Mouse (Mus musculus) MEL-GATA-1-ER (cell line): ENCODE results near the gene Daam2.

Experiments used
- DNase-seq: peaks from one replicate; pipeline ENCODE4 v3.0.0-alpha.2; 2012; ENCODE audit warnings: low read depth; ENCODE audit errors: extremely low read depth

Gene Daam2

DNA sequence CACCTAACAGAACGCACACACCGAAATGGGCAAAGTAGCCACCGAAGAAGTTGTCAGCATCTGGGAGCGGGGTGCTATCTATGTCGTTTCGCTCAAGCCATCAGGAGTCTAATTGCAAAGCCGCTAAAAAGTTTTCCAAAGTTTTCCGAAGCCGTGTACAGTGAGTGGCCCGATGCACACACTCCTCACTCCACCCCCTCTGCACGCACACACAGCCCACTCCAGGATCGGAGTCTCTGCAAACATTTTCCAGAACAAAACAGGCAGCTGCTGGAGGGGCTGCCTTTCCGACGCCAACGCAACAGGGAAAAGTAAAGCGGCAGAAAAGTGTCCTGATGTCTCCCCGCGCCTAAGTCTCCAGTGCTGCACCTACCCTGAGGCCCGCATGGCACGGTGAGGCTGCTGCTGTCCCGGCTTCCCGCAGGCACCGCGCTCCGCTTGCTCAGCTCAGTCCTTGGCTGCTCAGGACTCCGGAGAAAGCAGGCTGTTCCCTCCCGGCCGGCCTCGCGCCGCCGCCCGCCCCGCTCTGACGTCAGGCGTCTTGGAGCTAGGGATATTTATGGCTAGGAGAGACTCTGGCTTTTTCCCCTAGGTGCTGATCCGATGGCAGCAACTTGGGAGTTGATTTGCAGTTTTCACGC lies at the start of gene Daam2:
Gene Daam2, minus strand, starts transcription at position 514 of the 641 bp plus-strand sequence.
- DNase-seq: no peak

DNA sequence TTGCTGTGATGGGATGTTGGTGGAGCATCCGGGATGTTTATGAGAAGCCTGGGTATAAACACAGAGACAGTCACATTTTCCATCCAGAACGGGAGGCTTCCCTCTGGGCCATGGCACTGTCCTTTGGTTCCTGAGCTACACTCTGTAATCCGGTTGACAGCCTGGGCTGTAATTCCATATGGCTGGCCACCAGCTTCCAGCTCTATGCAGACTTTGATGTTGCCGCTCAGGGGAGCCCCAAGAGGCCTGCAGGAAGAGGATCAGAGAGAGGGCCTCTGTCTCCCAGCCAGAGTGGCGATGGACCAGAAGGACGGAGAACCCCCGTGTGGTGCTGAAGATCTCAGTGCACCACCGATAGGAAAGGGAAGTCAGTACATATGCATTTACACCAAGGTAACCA lies 46.2 kb upstream of the Daam2 start:
- DNase-seq: no peak

DNA sequence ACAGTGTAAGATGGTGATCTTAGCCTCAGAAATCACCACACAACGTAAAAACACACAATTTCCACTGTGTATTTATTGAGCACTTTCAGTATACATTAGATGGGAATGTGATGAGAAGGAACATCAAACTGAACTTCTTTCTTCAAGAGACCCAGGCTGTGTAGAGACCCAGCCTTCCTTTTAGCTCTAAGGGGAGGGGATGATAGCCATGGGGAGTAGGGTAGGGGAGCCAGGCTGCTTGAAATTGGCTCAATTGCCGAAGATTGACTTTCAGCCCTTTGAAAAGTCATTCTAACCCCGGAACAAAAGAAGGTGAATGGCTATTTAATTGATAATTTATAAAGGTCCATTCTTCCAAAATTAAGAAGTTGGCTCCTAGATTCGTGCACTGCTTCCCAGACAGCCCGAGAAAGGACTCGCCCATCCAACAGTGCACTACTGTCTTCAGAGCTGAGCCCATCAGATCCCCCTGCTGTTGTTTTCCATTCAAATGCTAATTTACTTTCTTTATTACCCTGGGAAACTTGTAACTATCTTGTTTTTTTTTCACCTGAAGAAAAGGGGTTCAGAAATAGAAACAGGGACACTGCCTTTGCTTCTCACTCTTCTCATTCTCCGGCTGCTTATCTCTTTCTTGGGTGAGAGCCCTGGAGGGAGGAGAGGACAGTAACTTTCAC lies 43.3 kb upstream of the Daam2 start:
- no peak for DNase-seq

DNA sequence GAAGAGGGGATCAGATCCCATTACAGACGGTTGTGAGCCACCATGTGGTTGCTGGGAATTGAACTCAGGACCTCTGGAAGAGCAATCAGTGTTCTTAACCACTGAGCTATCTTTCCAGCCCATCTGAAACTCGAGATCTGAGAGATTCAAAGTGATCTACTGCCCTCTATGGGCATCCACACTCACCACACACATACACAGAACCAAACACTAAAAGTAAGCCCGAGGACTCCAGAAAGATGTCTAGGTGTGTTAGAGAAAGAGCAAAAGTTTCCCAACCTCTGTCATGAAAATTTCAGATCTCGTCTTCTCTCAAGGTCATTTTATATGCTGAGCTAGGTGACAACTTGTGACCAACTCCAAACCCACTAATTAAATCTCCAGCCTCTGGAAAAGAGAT lies 41.3 kb upstream of the Daam2 start:
- DNase-seq: no peak

DNA sequence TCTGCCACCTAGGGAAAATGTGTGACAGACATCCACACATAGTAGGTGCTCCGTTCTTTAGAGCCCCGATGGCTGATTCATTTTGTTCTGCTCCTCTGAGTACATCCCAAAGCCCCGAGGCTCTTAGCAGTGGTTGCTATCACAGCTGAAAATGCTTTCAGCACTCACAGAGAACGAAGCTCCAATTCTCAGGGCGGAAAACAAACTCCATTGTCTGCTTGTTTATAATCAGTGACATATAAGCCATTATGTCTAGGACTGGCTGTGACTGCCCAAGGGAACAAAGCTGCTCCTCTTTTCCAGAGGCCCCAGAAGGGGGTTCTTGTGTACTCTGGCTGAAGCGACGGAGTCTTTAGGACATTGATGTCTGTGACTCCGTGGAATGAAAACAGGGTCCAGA lies 25.9 kb upstream of the Daam2 start:
- no peak for DNase-seq

DNA sequence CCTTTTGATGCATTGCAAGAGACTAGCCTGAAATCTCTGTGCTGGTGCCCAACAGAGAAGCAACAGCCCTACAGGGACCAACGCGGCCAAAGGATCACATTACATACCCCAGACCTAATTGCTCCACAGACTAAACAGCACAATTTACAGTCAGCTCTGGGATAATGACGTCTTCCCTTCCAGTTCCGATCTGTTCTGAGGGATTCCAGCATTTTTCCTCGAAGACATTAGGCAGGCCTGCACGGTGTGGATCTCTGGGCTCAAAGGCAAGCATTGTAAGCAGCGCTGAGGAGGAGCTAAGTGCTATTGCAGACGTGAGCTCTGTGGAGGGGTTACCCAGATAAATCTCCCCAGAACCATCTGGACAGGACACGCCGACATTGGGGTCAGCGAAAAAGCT lies 18.3 kb upstream of the Daam2 start:
- DNase-seq: no peak

DNA sequence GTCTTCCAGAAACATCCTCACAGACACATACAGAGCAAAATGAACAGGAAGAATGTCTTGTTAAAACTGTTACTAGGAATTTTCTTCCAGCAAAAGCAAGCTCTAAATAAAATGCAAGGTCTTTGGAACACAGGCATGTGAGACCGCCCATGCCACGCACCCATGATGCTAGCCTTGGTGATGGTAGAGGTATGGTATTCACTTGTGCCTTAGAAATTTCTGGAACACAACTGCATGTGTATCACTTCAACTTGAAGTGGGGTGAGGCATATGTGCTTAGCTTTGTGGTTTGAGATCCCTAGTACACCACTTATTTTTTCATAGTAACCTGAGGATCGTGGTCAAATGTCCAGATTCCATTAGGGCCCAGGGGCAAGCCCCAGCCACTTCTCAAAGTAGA lies 13.2 kb upstream of the Daam2 start:
- DNase-seq: no peak

DNA sequence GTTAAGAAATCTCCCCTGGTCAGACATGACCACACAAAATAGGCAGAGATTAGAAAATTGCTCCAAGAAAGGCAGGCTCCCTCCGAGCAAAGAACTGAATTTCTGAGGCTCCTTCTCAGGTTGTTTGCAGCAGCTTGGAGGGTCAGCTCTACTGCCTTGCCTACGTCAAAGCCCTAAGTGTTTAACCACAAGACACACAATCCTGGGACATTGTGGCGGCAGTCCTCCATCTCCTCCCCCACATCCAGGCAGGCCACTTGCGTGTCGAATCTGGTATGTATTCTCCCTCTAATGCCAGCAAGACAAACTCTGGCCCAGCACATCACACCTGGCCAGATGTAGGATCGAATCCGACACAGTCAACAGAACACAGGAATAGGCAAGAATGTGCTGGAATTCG lies 4.6 kb upstream of the Daam2 start:
- no peak for DNase-seq

DNA sequence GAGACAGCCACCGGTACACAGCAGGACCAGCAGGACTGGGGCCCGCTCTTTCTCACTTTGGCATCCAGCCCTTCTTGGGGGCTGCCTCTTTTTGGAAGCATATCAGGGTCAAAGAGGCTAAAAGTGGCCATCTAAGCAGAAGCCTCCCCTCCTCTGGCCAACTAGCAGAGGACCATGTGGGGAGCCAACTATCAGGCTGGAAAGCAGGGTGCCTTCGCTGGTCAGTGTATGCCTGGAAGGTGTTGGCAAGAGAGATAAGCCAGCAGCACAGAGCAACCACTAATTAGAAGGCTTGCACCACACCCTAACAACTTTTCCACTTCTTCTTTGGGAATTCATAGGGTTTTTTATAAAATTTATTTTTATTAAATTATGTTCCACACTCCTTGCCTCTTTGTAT lies 346 bp upstream of the Daam2 start:
- no peak for DNase-seq

DNA sequence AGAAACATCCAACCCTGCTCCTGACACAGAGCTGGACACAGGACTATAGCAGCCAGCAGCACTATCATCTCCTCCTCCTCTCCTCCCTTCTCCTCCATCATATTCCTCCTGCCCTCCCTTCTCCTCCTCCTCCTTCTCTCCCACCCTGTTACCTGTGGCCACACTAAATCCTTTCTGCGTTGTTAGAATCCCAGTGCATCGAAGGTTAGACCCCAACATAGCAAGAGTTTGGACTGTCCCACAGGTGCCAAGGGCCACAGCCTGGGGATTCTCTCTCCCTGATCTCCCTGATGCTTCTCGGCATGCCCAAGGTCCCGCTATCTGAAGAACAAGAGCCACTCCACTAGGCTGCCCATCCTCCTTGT lies 745 bp downstream of the Daam2 start:
- no peak for DNase-seq

DNA sequence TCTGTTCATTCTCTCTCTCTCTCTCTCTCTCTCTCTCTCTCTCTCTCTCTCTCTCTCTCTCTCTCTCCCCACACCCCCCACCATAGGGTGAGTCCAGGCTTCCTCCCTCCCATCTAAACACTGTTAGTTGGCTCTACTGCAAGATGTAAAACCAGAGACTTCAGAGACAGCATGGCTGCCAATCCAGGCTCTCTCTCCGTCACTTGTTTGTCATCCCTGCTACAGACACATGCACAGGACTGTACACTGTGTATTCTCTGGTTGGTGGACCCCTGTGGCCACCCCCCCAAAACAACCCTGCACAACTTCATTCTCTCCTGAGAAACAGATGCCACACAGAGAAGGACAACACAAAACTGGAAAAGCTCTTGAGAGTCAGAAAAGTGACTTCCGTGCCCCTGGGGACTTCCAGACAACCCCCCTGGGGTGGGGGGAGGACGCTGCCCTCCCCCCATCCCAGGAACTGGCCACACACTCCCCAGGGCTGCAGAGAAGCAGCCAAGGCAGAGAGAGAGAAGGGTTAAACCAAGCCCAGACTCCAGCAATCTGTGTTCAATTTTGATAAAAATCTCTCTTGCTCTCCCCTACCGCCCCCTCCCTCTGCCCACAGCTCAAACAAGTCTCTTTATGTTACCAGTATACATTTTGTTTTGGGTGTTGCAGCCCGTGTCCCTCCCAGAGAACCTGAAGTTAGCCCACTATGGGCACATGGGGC lies 1.3 kb downstream of the Daam2 start:
- no peak for DNase-seq

DNA sequence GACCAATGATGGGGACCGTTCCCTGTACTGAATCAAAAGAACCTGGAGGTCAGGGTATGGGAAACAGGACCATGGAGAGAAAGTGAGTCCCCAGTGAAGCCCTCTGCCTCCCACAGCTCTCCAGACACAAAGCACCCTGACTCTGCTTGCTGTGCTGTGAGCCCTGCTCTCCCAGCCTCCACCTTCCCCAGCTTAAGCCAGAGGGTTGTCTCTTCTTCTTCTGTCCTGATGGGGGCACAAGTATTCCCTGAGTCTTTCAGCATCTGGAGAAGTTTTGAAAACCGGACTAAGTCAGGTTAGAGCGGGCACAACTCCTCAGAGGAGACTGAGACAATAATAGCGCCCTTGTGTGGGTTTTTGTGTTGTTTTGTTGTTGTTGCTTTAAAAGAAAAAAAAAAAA lies 2.2 kb downstream of the Daam2 start:
- DNase-seq: no peak

DNA sequence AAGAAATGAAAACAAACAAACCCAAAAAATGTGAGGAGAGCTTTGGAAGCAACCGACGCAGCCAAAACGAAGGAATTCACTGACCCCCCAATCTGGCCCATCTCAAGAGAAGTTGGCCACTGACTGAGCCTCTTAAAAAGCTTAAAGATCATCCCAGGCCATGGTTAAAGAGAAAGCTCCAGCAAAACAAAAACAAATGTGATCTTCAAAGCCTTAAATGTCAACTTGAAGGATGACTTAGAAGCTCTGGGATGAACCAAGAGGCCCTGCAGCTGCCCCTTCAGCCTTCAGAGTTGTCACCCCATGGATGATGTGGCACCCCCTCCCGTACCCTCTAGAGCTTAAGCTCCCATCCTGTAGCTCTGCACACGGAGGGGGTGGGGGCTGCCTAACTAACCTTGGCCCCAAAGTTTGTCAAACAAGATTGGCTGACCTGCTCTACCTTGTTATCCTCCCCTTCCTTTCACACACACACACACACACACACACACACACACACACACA lies 4.3 kb downstream of the Daam2 start:
- DNase-seq: no peak

DNA sequence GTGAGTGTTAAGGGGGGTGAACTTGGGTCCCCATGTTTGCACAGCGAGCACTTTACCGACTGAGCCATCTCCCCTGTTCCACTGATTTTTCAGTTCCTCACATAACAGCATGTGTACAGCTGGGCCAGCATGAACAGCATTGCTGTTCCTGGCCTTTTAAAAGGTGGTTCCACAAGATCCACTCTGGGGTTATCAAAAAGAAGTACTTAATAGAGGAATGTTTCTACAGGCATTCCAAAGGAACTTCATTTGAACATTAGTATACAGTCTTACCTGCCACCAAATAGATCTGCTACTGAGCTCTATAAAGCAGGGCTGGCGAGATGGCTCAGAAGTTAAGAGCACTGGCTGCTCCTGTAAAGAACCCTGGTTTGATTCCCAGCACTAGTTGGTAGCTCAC lies 8.0 kb downstream of the Daam2 start:
- no peak for DNase-seq

DNA sequence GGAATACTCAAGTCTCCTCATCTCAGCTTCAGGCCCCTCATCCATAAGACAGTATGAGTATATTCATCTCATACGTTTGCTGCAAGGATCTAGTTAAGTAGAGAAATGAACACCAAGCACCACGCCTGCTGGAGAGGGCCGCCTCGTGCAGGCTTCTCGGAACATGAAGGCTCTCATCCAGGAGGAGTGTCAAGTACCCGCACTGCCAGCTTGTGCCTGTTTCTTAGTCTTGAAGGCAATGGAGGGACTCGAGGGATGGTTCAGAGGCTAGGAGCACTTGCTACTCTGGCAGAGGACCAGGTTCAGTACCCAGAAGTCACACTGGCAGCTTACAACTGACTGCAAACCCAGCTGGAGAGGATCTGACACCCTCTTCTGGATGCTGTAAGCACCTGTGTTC lies 12.2 kb downstream of the Daam2 start:
- DNase-seq: no peak

DNA sequence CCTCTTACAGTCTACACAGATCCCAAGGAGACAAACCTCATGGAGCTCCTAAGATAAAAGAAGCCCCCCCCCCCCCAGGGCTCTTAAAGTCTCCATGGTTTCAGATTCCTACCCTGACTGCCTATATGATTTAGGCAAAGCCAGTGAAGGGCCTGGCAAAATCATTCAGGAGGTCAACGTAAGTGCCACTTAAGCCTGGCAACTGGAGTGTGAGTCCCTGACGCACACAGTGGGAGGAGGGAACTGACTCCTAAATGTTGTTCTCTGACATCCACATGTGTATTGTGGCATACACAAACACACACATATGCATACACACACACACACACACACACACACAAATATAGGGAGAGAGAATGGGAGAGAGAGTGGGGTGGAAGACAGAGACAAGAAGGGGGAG lies 12.7 kb downstream of the Daam2 start:
- DNase-seq: no peak

DNA sequence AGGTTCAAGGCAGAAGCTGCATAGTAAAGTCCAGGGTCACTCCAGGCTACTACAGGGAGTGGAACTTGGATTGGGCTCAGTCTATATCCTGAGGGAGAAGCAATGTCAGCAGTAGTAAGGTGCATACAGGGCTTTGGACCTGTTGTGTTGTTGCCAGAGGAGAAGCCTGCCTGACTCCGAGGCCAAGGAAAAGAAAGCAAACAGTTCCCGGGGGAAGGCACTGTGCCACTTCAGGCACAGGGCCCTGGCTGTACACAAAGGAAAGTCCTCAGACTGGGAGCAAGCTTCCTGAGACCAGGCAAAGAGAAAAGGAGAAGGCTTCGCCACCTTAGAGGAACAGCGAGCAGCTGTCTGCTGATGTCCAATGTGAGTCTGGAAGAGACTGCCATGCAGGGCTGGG lies 18.1 kb downstream of the Daam2 start:
- DNase-seq: no peak

DNA sequence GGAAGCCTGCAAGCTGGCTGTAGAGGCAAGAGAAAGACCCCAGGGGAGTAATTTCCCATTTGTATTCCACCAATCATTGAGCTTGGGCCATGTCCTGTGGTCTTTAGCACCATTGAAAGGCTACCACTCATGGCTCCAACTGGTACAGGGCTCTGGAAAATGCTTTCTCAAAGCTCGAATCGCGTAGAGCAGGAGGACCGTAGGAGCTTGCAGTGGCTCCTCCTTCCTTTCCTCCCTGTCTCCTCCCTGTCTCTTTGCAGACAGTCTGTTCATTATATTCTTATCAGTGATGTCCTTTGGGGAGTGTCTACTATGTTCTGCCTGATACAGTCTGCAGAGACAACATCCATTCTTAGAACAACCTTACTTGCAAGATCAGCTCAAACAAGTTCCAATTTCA lies 18.7 kb downstream of the Daam2 start:
- no peak for DNase-seq

DNA sequence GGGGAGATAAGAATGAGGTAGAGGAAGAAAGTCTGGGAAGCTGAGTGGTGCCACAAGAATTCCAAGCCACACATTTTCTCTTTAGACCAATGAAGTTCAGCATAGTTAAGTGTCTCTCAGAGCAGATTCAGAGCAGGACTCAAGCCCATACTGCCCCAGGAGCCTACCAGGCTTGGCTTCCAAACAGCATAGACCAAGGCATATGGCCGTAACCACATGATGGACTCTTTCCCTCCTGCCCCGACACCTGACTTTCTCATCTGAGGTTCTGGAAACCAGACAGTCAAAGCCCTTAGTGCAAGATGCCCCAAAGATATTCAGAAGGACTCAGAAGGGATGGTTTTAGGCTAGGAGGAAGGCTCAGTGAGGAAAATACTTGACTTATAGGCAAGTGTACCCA lies 19.6 kb downstream of the Daam2 start:
- no peak for DNase-seq

DNA sequence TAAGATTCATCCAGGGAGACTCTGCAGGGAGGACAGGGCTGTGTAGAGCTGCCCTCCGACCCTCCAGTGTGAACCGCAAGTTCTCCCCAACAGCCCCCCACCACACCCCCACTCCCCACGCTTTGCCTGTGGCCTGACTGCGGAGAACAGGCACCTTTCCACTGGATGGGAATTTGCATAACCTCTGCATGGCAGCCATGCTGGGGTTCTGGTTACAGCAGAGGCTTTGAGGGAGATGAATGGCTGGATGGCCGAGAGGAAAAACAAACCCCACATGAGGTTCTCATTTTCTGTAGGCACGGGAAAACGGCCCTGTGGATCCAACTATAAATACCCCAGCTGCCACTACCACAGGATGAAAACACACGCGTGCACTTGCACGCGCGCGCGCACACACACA lies 23.4 kb downstream of the Daam2 start:
- no peak for DNase-seq

DNA sequence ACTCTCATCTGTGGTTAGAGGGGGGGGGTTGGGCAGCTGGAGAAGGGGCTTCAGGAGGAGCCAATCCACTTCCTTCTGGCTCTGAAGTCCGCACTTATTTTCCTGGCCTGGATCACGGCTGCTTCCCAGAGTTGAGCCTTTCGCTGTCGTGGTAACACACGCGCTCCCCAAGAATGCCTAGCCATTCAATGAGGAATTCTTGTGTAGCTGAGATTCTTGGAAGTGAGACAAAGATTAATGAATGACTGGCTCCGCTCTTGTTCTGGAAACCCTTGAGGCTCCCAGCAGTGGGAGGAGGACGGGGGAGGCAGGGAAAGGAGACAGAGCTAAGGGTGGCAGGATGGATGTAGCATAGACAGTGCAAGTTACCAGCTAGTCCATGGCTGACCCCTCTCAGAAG lies 24.9 kb downstream of the Daam2 start:
- no peak for DNase-seq

DNA sequence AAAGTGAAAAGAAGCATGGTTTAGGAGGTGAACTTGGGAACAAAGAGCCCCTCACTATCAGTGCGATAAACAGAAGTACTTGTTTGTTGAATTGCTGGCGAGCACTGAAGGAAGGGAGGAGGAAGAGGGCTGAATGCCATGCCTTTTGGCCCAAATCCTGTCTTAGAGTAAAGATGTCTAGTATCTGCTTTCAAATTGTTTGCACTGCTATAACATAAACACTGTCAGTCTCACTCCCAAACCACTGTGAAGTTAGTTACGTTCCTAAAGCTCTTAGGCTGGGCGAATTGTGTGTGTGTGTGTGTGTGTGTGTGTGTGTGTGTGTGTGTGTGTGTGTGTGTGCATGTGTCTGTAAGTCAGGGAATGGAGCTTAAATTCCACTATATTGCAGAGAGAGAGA lies 28.6 kb downstream of the Daam2 start:
- no peak for DNase-seq

DNA sequence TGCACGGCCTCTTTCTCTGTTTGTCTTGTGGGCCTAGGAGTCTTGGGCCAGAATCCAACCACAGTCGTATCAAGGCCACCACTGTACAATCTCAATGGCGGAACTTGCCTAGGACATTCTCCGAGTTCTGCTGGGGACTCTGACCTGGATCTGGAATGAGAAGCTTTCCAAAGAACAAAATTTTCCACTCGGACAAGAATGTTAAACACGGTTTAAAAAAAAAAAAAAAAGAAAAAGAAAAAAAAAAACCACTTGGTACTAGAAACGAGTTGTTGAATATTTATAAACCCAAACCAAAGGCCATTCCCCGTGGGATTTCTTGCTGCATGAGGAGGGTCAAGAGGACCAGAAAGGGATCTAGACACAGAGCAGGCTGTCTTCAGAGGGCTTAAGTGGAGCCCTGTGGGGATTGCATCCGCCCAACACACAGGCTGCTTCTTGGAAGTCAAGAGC lies 29.9 kb downstream of the Daam2 start:
- DNase-seq: no peak
